Mouse (Mus musculus) embryo, embryonic 10.5 days (tissue): ENCODE results near the gene Arl3.

Experiments
- DNase-seq: peaks from one replicate; pipeline ENCODE4 v3.0.0-alpha.2; 2015; ENCODE audit warnings: low spot score

Gene Arl3

DNA sequence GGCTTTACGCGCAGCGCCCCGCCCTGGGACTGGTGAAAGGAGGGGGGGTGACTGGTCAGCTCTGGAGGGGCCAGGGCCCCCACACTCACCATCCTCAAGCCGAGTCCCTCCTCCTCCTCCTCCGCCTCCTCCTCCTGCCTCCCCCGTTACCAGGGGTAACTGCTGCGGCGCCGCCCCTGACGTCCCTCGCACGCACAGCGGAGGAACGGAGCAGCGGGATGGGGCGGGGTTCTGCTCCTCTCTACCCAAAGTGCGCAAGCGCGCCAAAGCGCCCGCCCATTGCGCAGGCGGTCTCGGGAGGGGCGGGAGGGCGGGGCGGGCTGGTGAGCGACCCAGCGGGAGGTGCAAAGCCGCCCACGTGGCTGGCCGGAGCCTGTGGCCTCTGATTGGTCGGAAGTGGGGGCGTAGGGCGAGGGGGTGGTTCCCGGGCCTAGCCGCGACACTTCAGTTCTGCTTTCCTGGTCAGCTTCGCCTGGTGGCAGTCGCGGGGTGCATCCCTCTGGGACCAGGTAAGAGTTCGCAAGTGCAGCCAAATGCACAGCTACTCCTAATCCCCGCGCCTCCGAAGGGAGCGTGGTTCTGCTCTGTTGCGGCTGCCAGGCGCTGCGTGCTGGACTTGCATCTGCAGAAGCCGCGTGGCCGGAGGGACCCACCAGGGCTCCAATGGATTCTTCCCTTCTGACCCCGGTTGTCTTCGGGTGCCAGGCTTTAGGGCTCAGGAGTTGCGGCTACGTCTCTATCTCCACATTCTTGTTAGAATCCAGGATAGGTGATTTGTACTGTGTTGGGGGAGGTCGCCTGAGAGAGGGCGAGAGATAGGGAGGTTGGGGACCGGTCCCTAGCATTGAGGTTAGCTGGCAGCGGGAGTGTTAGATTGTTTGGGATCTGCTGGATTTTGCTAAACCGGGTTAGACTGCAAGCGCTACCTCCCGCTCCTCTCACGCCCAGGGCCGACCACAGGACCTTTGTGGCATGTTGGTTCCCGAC lies at the start of gene Arl3, which contains the start of gene Sfxn2:
TSS of gene Arl3 (minus strand) at position 248 of the 987 bp plus-strand sequence.
TSS of gene Sfxn2 (plus strand) at position 415 of the 987 bp plus-strand sequence.
- peak; percentile 97 for DNase-seq

DNA sequence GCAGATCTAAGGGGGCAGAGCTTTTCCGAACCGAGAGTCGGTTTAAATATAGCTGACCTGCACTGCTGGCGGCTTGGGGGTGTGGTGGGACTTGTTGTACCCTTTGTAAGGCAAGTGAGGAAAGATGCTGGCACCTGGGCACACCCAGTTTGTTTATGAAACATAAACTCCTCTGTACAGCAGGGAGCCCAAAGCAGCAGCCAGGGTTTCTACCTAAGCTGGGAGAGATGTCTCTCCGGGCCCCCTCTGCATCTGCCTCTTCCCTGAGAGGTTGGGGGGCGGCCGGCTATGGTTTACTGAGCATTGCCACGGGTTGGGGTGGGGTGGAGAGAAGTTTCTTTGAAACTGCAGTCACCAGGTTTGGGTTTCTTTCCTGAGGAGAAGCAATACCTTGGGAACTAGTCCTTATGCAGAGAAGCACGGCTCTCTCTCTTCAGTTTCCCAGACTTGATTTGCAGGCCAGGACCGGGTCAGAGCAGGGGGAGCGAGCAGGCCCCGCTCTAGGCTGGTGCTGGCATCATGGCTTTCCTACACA lies 49.7 kb upstream of the Arl3 start:
- no peak for DNase-seq

DNA sequence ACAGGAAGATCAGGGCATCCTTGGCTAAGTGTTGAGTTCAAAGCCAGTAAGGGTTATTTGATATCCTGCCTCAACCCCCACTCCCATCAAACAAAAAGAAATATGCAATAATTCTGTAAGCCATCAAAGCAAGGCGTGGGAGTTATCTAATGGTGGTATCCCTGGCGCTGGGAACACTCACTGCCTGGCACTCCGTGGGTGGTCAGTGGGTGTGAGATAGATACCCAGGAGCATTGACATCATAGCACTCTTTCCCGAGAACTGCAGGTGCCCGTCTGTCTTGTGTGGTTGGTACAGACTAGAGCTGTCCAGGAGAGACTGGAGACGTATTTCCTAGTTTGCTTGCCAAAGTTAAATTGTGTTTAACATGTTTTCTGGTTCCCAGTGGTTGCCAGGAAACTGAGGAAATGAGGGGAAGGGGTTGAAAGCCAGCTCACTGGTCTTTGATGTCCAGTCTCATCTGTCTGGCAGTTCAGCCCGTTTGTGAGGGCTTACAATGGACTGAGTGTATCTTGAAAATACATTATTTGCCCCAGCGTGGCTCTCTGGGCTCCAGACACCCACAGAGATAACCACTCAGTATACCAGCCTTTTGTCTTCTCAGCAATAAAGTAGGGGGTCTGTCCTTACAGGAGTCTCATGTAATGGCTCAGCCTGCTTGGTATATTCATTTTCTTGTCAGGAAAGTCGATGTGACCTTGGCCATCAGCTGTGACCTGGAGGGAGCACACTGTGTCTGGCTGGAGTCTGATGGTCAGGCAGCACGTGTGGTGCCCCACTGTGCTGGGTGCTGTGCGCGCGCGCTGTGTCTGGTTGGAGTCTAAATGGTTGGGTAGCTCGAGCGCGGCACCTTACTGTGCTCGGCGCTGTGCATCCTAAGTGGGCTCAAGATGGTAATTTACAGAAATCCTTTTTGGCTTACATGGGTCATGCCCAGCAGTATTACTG lies 48.5 kb upstream of the Arl3 start:
- DNase-seq, result no peak

DNA sequence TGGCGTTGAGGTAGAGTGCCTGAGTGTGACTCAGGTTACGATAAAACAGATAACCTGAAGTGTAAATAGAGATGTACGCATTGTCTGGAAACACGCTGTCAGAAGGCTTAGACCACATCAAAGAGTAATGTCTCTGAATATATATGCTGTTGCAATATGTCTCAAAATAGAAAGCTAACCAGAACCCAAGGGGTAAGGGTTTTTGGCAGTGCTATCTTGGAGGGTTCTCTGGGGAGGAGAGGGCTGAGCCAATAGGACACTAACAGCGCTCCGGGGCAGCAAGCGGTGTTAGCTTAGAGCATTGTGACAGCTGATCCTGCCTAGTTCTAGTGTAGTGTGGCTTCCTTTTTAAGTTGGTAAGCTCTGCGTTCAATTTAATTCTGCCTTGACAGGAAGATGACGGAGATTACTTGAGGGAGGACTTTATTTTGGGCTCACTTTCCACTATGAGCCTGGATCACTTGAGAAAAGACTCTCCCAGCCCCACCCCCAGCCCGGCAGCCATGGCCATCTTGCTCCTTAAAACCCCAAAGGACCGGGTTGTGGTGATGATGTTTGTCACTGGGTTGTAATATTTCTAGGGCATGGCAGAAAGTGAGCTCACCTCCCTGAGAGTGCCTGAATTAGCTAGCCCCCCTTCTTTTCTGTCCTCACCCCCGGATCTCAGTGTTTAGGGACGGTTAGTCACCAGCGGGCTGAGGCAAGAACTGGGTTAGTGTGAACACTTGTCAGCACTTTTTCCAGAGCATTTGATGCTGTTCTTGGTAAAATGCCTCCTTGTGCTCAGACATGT lies 47.2 kb upstream of the Arl3 start:
- DNase-seq, result no peak

DNA sequence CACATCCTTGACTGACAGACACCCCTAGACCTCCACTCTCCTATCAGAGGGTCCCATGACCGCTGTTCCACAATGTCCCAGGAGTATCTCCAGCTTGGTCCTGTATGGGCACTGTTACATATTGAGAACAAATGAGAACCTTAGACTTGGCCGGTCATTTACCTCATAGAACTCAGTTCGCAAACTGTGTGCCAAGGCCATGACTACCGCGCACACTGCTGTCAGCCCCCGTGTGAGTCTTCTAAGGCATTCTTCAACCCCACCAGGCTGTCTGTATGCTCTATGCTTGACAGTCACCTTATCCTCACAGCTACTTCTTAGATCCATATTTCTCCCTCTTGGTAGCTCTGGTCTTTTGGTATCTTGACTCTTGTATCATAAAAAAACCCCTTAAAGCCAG lies 46.5 kb upstream of the Arl3 start:
- DNase-seq, result no peak

DNA sequence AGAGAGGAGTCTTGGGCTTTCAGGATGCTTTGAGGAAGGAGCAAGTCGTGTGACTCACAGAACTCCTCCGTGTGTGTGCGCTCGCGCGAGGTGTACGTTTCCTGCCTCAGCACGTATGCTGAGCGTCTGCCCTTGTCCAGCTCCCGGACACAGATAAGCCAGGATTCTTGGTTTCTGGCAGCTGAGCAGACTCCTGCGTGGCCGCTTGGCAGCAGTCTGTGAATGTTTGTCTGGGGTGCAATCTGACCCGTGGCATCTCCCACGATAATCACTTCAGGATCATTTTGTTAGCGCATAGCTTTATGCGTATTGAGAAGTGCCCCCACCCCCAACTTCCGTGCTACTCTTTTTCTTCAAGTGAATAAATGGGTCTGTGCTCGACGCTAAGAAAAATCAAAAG lies 46.0 kb upstream of the Arl3 start:
- no peak for DNase-seq

DNA sequence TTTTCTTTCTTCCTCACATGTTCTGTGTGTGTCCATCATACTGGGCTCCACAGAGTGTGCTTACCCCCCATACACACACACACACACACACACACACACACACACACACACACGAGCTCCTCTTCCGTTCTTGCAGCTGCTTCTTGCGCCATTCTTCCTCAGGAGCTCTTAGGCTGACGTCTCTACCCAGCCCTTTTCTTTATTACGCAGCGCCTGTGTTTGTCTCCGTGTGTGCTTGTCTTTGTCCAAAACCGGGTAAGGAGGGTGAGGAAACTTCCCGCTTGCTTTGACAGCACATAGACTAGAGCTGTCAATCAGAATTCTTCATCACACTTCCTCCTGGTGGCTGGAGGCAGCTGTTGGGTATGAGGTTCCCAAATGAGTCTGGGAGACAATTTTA lies 45.3 kb upstream of the Arl3 start:
- DNase-seq, result no peak

DNA sequence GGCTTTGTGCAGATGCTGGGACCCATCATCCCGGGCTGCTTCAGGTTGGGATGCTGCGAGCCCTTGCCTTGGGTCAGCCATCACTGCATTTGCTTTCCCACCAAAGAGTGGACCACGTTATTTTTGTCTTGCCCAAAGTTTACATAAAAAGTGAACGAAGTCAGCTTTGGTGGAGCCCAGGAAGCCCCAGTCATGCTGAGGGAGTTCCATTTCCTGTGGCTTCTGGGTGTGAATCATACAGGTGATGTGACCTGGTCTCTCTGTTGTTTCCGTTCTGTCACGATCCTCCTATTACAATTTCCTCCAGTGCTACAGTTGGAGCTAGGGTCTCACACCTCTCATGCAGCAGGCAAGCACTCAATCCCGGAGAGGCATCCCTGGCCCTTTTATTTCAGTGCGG lies 44.4 kb upstream of the Arl3 start:
- no peak for DNase-seq

DNA sequence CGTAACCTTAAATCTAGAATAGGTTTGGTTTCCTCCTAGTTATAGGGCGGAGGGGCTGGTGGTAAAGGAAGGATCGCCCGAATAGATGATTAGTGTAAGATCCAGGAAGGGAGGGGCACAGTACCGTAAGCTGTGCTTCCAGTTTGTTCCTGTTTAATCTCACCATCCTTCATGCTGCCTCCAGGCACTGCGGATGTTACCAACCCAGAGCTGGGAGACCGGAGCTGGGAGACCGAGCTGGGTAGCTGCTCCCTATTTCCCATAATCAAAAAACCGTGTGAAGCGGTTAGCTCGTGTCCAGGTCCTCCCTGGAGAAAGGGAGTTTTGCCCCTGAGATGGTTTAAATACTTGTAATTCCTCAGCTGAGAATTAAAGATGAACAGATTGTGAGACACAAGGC lies 43.4 kb upstream of the Arl3 start:
- DNase-seq, result no peak

DNA sequence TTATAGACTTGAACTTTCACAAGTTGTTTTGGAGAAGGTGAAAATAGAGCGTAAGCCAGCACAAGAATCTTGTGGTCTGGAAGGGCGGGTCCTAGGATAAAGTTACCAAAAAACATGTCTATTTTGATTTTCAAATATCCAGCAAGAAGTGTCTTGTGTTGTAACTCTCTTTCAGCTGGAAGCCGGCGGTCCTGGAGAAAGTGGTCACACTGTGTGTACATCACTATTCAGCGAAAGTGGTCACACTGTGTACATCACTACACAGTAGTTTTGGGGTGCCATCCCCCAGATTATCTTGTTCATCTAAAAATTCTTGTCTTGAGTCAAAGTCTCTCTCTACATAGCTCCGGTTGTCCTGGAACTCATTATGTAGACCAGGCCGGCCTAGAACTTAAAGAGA lies 35.2 kb upstream of the Arl3 start:
- no peak for DNase-seq

DNA sequence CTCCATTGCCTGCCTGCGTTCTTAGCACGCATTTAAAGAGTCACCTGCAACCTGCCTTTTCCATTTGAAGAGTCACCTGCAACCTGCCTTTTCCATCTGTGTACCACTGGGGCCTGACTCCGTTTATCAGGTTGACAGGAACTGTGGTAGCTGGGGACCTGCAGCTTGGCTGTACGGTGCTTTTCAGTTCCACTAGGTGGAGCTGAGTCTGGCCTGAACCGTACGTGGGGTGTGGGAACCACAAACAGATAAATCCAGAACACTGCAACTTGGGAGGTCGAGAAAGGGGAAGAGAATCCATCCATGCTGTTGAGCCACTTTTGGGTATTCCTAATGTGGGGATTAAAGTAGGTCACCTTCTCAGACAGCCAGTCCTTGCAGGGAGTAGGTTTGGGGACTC lies 34.4 kb upstream of the Arl3 start:
- DNase-seq, result no peak

DNA sequence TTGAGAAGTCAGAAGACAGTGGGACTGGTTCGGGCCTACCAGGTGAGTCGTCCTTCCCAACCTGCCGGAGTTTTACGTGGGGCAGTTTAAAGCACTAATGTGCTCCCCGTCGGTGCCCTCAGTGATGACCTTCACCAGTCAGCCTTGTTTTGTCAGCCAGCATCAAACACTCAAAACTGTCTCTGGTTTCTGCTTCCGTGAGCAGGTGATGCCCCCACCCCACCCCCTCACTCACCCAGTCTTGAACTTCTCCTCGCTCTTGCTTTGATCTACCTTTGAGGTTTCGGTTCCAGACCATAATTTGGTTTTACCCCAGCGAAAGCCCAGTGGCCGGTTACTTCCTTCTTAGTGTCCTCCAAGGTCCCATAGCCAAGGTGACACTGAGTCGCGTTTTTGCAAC lies 33.7 kb upstream of the Arl3 start:
- no peak for DNase-seq

DNA sequence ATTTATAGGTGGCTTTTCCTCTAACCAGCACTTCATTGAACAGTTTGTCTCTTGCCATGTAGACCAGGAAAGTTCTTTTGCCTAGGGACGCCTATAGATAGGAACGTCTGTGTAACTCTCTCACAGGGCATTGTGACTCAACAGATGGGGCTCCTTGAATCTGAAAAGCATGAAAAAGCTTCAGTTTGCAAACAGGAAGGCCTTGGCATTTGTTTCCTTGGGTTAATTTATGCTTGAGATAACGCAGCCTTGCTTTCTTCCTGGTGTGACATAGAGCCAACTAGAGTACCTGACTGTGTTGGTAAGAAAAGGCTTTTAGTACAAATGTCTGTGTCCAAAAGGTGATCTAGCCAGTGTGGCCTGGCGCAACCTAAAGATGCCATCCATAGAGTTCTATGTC lies 29.4 kb upstream of the Arl3 start:
- no peak for DNase-seq

DNA sequence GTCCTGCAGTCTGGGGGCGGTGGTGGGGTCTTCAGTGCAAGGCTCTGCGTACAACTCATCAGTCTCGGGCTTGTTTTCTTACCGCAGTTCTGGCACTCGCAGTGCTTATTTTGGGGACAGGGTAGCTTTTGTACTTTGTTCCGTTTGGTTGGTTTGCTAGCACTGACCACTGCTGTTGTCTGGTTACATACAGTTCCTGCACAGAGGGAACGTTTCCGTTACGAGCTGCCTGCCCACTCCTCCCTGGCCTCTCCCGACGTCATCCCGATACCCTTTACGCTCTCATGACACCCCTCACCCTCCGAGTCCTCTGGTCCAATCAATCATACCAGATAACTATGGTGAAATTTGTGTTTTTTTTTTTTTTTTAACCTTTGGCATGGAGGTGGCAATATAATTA lies 28.5 kb upstream of the Arl3 start:
- DNase-seq, result no peak

DNA sequence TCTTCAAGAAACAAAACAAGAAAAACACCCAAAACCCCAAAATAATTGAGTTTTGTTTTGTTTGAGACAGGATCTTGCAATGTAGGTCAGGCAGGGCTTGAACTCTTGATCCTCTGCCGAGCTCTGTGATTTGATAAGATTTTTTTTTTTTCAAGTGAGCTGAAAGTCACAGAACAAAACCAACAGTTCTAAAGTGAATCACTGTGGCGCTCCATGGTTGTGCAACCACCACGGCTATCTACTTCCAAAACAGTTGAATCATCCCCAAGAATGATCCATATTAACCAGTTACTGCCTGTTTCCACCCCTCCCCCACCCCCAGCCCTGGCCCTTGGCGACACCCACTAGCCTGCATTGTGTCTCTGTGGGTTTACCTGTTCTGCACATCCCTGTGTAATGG lies 27.4 kb upstream of the Arl3 start:
- no peak for DNase-seq

DNA sequence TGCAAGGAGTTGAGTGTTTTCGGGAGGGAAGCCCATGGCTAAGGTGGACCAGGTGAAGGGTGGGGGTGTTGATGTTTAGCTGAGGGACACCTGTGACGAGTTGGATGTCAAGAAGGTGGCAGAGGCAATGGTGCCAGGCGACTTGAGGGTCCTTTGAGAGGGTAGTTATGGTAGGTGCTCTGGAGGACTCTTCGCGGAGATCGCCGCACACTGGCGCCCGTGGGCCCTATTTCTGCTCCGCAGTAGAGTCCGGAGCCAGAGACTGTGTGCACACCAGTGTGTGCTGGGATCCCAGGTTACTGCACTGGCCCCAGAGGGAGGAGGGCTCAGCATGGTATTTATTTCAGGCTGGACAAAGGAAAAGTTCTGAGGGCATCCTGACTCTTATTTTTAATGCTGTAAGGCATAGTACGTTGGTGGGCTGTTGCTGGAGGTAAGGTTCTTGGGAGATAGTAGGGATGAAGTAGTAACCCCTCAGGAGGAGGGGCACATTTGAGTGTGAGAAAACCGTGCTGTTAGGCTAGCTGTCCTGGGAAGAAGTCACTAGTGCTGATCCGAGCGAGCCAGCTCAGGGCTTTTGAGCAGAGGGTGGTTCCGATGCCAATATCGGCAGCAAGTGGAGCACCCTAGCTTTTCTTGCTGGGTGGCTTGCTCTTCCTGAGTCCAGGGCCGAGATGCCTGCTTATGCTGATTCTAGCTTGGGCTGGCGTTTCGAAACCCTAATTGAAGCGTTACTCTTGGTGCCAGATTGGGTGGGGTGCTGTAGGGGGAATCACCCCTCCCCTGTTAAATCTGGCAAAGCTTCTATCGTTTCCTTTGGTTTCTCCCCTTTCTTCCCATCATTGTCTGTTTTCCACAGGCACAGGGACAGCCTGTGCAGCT lies 26.6 kb upstream of the Arl3 start:
- DNase-seq, result no peak

DNA sequence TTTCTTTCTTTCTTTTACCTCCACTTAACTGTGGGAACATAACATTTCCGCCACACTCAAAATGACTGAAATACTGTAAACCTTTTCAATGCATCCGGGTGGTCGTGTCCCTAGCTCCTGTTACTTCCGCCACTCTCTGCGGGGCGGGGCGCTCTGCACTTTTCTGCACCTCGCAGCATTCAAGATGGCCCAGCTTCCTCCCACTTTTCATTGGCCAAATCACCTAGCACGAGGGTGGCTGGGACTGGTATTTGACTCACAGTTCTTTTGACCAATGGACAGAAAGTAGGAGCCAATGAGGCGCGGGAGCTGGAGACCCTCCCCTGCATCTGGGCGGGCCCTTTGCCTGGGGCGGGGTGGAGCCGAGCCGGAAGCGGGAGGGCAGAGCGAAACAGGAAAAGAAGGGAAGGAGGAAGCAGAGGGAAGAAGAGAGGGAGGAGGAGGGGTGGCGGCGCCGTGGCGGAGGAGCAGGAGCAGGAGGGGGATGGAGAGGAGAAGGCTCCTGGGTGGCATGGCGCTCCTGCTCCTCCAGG lies 25.8 kb upstream of the Arl3 start, which contains the start of gene Wbp1l:
TSS of gene Wbp1l (plus strand) at position 365 of the 533 bp plus-strand sequence.
- DNase-seq, result peak; percentile 99

DNA sequence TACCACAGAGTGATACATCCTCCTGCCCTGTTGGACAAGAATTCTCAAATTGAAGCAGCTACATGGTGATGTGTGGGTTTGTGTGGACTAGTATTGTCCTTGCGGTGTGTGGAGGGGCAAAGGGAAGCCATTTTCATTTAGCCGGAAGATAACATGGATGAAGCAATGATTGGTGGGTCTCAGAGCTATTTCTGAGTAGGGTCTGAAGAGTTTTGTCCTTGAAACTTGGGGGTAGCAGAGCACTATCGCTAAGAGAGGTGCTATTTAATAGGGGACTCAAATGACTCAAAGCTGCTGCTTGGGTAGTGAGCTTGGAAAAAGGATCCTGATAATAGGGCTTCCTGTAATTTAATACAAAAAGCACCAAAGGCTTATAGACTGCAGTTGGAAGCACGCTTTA lies 25.2 kb upstream of the Arl3 start:
- no peak for DNase-seq

DNA sequence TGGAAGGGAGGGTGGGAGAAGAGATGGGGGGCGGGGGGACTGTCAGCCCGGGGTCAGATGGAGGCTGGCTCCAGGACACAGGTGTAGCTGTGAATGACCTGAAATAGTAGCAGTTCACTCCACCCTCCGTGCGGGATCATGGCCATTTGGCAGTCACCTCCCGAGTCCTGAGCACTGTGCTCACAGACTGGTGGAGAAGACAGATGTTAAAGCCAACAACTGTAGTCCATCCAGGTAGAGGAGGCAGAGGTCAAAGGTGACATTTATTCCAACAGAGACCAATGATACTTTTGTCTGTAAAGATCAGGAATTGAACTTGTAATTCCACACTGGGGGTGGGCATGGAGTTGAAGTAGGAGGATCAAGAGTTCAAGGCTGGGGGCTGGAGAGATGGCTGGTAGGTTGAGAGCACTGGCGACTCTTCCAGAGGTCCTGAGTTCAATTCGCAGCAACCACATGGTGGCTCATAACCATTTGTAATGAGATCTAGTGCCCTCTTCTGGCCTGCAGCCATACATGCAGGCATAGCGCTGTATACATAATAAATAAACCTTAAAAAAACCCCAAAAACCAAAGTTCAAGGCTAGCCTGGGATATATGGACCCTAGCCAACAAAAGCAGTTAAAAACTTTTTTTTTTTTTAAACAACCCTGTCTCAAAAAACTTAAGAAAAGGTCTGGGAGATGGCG lies 19.9 kb upstream of the Arl3 start:
- DNase-seq, result no peak

DNA sequence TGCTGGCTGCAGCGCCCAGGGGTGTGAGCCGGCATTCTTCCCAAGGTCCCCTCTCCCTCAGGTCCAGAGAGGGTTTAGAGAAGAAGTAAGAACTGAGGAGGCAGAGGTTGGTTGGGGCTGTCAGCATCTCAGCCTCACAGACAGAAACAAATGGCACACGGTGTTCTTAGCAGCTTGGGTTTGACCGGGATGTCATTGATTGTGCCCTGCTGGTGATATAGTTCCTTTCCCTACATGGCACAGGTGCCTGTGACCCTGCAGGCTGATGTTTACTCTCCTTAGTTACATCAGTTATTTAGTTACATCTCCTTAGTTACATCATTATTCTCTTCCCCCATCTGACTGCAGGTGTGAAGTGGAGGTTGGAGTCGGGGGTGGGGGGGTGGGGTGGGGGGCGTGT lies 18.6 kb upstream of the Arl3 start:
- DNase-seq, result no peak
